8 mouse cellular contexts compared by ENCODE assay signal in the genomic region with DNA sequence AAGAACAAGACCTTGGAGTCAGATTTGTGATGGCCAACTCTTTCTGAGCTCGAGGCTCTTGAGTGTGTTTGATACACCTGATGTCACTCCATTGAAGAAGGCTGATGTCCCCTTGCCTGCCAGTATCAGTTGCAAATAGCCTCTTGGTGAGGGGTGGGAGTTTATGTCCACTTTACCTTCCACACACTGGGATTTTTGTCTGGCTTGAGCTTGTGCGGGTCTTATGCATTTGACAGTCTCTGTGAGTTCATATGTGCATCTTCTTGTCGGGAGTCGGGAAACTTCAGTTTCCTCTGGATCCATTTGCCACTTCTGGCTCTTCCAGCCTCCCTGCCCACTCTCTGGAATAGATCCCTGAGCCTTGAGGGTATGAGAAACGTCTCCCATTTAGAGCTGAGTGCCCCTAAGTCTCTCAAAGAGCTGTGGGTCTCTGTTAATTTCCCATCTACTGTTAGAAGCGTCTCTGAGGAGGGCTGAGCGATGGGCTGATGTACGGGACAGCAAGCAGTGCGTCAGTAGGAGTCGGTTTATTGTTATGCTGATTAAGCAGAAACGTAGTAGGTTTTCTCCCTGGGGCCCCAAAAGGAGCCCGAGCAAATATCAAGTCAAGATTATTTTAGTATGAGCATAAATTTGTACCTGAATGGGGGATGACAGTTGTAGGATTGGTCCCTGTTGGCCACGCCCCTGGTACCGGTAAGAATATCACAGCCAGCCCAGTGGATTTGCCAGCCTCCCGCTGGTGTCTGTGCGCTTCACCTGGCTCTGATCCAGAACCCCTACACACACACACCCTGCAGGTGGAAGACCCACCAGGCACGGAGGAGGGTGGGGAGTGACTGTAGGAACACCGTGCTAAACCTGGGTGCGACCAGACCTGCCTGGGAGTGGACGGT. TPM values are rescaled to one million over a fixed set of nuclear protein-coding genes. Genes with fewer than 3 reads are reported as not detected.
A peak's percentile ranks its signal among the peaks of the same experiment; 100 is the strongest.
DNase-seq lines count a peak whose midpoint lies in the region; ATAC-seq lines count a peak whose summit lies in the region.

No protein-coding gene starts in this region.

- peak overlapping the region; percentile 38 for H3K4me3 ChIP-seq in kidney, embryonic 14.5 days (ENCODE audit: low read length)
- peak overlapping the region; percentile 31; the same call in 1 of the 2 replicates for H3K4me3 ChIP-seq in brown adipose tissue, adult 24 weeks (ENCODE audit: insufficient read depth, low read depth, low read length)
- H3K4me3 ChIP-seq in hindbrain, embryonic 14.5 days (replicated peaks; ENCODE audit: low read length): peak overlapping the region; percentile 31
- H3K4me3 ChIP-seq in midbrain, embryonic 15.5 days: peak overlapping the region; percentile 32

- H3K36me3 ChIP-seq in kidney, embryonic 14.5 days (ENCODE audit: control insufficient read depth, insufficient read depth, low read length): no peaks in the 10 kb centered on the region
- H3K36me3 ChIP-seq in hindbrain, embryonic 14.5 days (replicated peaks; ENCODE audit: control insufficient read depth, insufficient read depth): no peaks in the 10 kb centered on the region
- H3K36me3 ChIP-seq in midbrain, embryonic 15.5 days (replicated peaks): no peaks in the 10 kb centered on the region

- H3K4me1 ChIP-seq in kidney, embryonic 14.5 days (ENCODE audit: control insufficient read depth, insufficient read depth, low read length): peaks cover 28% of the 10 kb centered on the region
- H3K4me1 ChIP-seq in brown adipose tissue, adult 24 weeks (ENCODE audit: control insufficient read depth, insufficient read depth, insufficient read length, low read length): peaks cover 19% of the 10 kb centered on the region
- peaks cover 28% of the 10 kb centered on the region for H3K4me1 ChIP-seq in hindbrain, embryonic 14.5 days (replicated peaks; ENCODE audit: control insufficient read depth, insufficient read depth, low read length)
- peaks cover 22% of the 10 kb centered on the region for H3K4me1 ChIP-seq in midbrain, embryonic 15.5 days

- peaks cover 26% of the 10 kb centered on the region; the same call in 1 of the 2 replicates for H3K27me3 ChIP-seq in kidney, embryonic 14.5 days (ENCODE audit: control insufficient read depth, insufficient read depth, low read length)
- H3K27me3 ChIP-seq in hindbrain, embryonic 14.5 days (ENCODE audit: control insufficient read depth, insufficient read depth, low read length): peaks cover 59% of the 10 kb centered on the region
- H3K27me3 ChIP-seq in midbrain, embryonic 15.5 days (replicated peaks): peaks cover 53% of the 10 kb centered on the region

- no peak for ATAC-seq in kidney, embryonic 14.5 days (ENCODE audit: low FRiP score, low TSS enrichment)
- no peak for ATAC-seq in hindbrain, embryonic 14.5 days (ENCODE audit: low FRiP score)
- no peak; the same call in 1 of the 2 replicates for ATAC-seq in midbrain, embryonic 15.5 days (replicated peaks)

- no peak overlapping the region; the same call in 1 of the 2 replicates for H3K9ac ChIP-seq in kidney, embryonic 14.5 days (ENCODE audit: low read depth, low read length)
- peak overlapping the region; percentile 41; the same call in 1 of the 2 replicates for H3K9ac ChIP-seq in hindbrain, embryonic 14.5 days
- H3K9ac ChIP-seq in midbrain, embryonic 15.5 days: peak overlapping the region; percentile 20; the same call in 1 of the 2 replicates

- H3K4me2 ChIP-seq in kidney, embryonic 14.5 days (replicated peaks; ENCODE audit: low read depth, low read length): peak overlapping the region; percentile 75
- peak overlapping the region; percentile 61 for H3K4me2 ChIP-seq in hindbrain, embryonic 14.5 days (replicated peaks)
- H3K4me2 ChIP-seq in midbrain, embryonic 15.5 days: peak overlapping the region; percentile 62

- H3K9me3 ChIP-seq in kidney, embryonic 14.5 days (ENCODE audit: control insufficient read depth, low read length): no peaks in the 10 kb centered on the region
- no peaks in the 10 kb centered on the region for H3K9me3 ChIP-seq in hindbrain, embryonic 14.5 days (ENCODE audit: control insufficient read depth, low read length)
- no peaks in the 10 kb centered on the region for H3K9me3 ChIP-seq in midbrain, embryonic 15.5 days

- no peak overlapping the region for H3K27ac ChIP-seq in kidney, embryonic 14.5 days (ENCODE audit: low read depth, low read length)
- H3K27ac ChIP-seq in brown adipose tissue, adult 24 weeks (replicated peaks; ENCODE audit: low read depth, low read length): no peak overlapping the region
- H3K27ac ChIP-seq in hindbrain, embryonic 14.5 days: no peak overlapping the region
- no peak overlapping the region for H3K27ac ChIP-seq in midbrain, embryonic 15.5 days

- WGBS in kidney, embryonic 14.5 days: 4% methylated on average over 20 of the region's 20 CpGs
- WGBS in hindbrain, embryonic 14.5 days: 5% methylated on average over 20 of the region's 20 CpGs
- WGBS in midbrain, embryonic 15.5 days: 2% methylated on average over 20 of the region's 20 CpGs

- no peak for DNase-seq in kidney, postnatal 4 days
- no peak for DNase-seq in hindbrain, embryonic 14.5 days (ENCODE audit: low spot score)
- no peak for DNase-seq in spleen, adult 12 weeks (ENCODE audit: low spot score)
- DNase-seq in left cerebral cortex, adult 11 months (ENCODE audit: low spot score): no peak
- no peak for DNase-seq in adipocyte (ENCODE audit: low spot score)

RNA-seq across cellular contexts. Expression of a gene that starts 0.6 kb away (rescaled TPM):
- polyA plus RNA-seq in kidney, embryonic 14.5 days (2014; fragmentation: Nextera tagmentation; extraction: Ambion mirVana): 6.8 and 7.4 TPM in 2 replicates
- polyA plus RNA-seq in brown adipose tissue, adult 24 weeks (2012; ENCODE audit: insufficient read depth, insufficient read length, missing spikeins): 3.2 and 3.6 TPM in 2 replicates
- 0.78 and 1.1 TPM in 2 replicates for polyA plus RNA-seq in hindbrain, embryonic 14.5 days (2014; fragmentation: Nextera tagmentation; extraction: Ambion mirVana)
- 1.0 and 1.7 TPM in 2 replicates for polyA plus RNA-seq in midbrain, embryonic 15.5 days (2015; fragmentation: Nextera tagmentation; extraction: Ambion mirVana)

RNA-seq across cellular contexts. Expression of a gene that starts 25.0 kb away (rescaled TPM):
- polyA plus RNA-seq in kidney, embryonic 14.5 days (2014; fragmentation: Nextera tagmentation; extraction: Ambion mirVana): 3.6 and 5.0 TPM in 2 replicates
- not detected in 2 replicates for polyA plus RNA-seq in brown adipose tissue, adult 24 weeks (2012; ENCODE audit: insufficient read depth, insufficient read length, missing spikeins)
- polyA plus RNA-seq in hindbrain, embryonic 14.5 days (2014; fragmentation: Nextera tagmentation; extraction: Ambion mirVana): 6.0 and 7.6 TPM in 2 replicates
- 8.7 and 9.9 TPM in 2 replicates for polyA plus RNA-seq in midbrain, embryonic 15.5 days (2015; fragmentation: Nextera tagmentation; extraction: Ambion mirVana)
